Mouse (Mus musculus) olfactory bulb, adult 2 months (tissue): ENCODE measurements at regions not wholly inside any gene's neighbourhood (a gene's known extent, or its start where the extent isn't known, plus 50 kb on each side); places are given as distances from the start of the nearest gene placed in this dataset.

ENCODE experiments used
- CTCF ChIP-seq: fragments of 200-500 bp; IDR thresholded peaks from 2 replicates; pipeline ENCODE4 v1.5.1; 2012; ENCODE audit warnings: low read depth, mild to moderate bottlenecking, low read length, moderate library complexity; ENCODE audit not compliant: insufficient read depth
- POLR2A ChIP-seq: fragments of 200-500 bp; IDR thresholded peaks from 2 replicates; pipeline ENCODE4 v1.6.1; 2012; ENCODE audit warnings: mild to moderate bottlenecking, low read depth, low read length, moderate library complexity; ENCODE audit not compliant: insufficient read depth

GRCm38 (mm10) chr9:84200208-84200607, 275.3 kb downstream of the Bckdhb start:
- no peak for TF ChIP-seq CTCF
- no peak for TF ChIP-seq POLR2A
